Mouse (Mus musculus): ENCODE data around the gene Pkd1. TPM values are rescaled to one million over a fixed set of nuclear protein-coding genes. Genes with fewer than 3 reads are reported as not detected.

Pkd1 gene
- polyA plus RNA-seq, 1 experiment from 2014 or later: 12.3 TPM

Small RNA genes lying within 50 kb of the gene (microRNA-seq; reads per million reads assigned to microRNA genes)
- 0.76 reads per million for gene Gm24589

Other genes with a start within 250 kb of the Pkd1 start
- not detected in 2 replicates for gene Abca17, start 198.8 kb upstream of the Pkd1 start, polyA plus RNA-seq (2016; fragmentation: Nextera tagmentation; extraction: Ambion mirVana)
- gene Abca3, start 197.9 kb upstream of the Pkd1 start, polyA plus RNA-seq (2016; fragmentation: Nextera tagmentation; extraction: Ambion mirVana): 7.2 and 8.2 TPM in 2 replicates
- gene Rnps1, start 135.3 kb upstream of the Pkd1 start, polyA plus RNA-seq (2016; fragmentation: Nextera tagmentation; extraction: Ambion mirVana): 311 and 345 TPM in 2 replicates
- 146 and 187 TPM in 2 replicates for gene Eci1, start 123.2 kb upstream of the Pkd1 start, polyA plus RNA-seq (2016; fragmentation: Nextera tagmentation; extraction: Ambion mirVana)
- gene Dnase1l2, start 106.7 kb upstream of the Pkd1 start, polyA plus RNA-seq (2016; fragmentation: Nextera tagmentation; extraction: Ambion mirVana): 1.6 and 2.3 TPM in 2 replicates
- 27.1 and 30.3 TPM in 2 replicates for gene E4f1, start 79.5 kb upstream of the Pkd1 start, polyA plus RNA-seq (2016; fragmentation: Nextera tagmentation; extraction: Ambion mirVana)
- 86.3 and 91.2 TPM in 2 replicates for gene Pgp, start 79.4 kb upstream of the Pkd1 start, polyA plus RNA-seq (2016; fragmentation: Nextera tagmentation; extraction: Ambion mirVana)
- gene Bricd5, start 76.0 kb upstream of the Pkd1 start, polyA plus RNA-seq (2016; fragmentation: Nextera tagmentation; extraction: Ambion mirVana): 0.48 and 0.69 TPM in 2 replicates
- gene Mlst8, start 70.8 kb upstream of the Pkd1 start, polyA plus RNA-seq (2016; fragmentation: Nextera tagmentation; extraction: Ambion mirVana): 22.3 and 22.7 TPM in 2 replicates
- gene Caskin1, start 61.2 kb upstream of the Pkd1 start, polyA plus RNA-seq (2016; fragmentation: Nextera tagmentation; extraction: Ambion mirVana): 0.71 and 1.4 TPM in 2 replicates
- gene Traf7, start 21.9 kb upstream of the Pkd1 start, polyA plus RNA-seq (2016; fragmentation: Nextera tagmentation; extraction: Ambion mirVana): 93.5 and 95.9 TPM in 2 replicates
- gene Rab26, start 15.6 kb upstream of the Pkd1 start, polyA plus RNA-seq (2016; fragmentation: Nextera tagmentation; extraction: Ambion mirVana): 1.3 and 2.3 TPM in 2 replicates
- 56.9 and 66.4 TPM in 2 replicates for gene Tsc2, start 82.8 kb downstream of the Pkd1 start, polyA plus RNA-seq (2016; fragmentation: Nextera tagmentation; extraction: Ambion mirVana)
- gene Nthl1, start 82.8 kb downstream of the Pkd1 start, polyA plus RNA-seq (2016; fragmentation: Nextera tagmentation; extraction: Ambion mirVana): 15.0 and 19.8 TPM in 2 replicates
- 51.5 and 51.9 TPM in 2 replicates for gene Slc9a3r2, start 100.5 kb downstream of the Pkd1 start, polyA plus RNA-seq (2016; fragmentation: Nextera tagmentation; extraction: Ambion mirVana)
- gene Npw, start 108.6 kb downstream of the Pkd1 start, polyA plus RNA-seq (2016; fragmentation: Nextera tagmentation; extraction: Ambion mirVana): 0.28 TPM in 1 of 2 replicates, not detected in the other
- gene Zfp598, start 119.9 kb downstream of the Pkd1 start, polyA plus RNA-seq (2016; fragmentation: Nextera tagmentation; extraction: Ambion mirVana): 22.3 and 26.2 TPM in 2 replicates
- 0.54 and 1.5 TPM in 2 replicates for gene Syngr3, start 140.1 kb downstream of the Pkd1 start, polyA plus RNA-seq (2016; fragmentation: Nextera tagmentation; extraction: Ambion mirVana)
- gene Gfer, start 146.3 kb downstream of the Pkd1 start, polyA plus RNA-seq (2016; fragmentation: Nextera tagmentation; extraction: Ambion mirVana): 38.3 and 49.4 TPM in 2 replicates
- 0.78 and 0.79 TPM in 2 replicates for gene Noxo1, start 146.4 kb downstream of the Pkd1 start, polyA plus RNA-seq (2016; fragmentation: Nextera tagmentation; extraction: Ambion mirVana)
- gene Tbl3, start 157.8 kb downstream of the Pkd1 start, polyA plus RNA-seq (2016; fragmentation: Nextera tagmentation; extraction: Ambion mirVana): 79.1 and 100 TPM in 2 replicates
- gene Rnf151, start 168.2 kb downstream of the Pkd1 start, polyA plus RNA-seq (2016; fragmentation: Nextera tagmentation; extraction: Ambion mirVana): 0.20 and 0.33 TPM in 2 replicates
- gene Rps2, start 168.3 kb downstream of the Pkd1 start, polyA plus RNA-seq (2016; fragmentation: Nextera tagmentation; extraction: Ambion mirVana): 1,171 and 1,258 TPM in 2 replicates
- 342 and 383 TPM in 2 replicates for gene Ndufb10, start 174.6 kb downstream of the Pkd1 start, polyA plus RNA-seq (2016; fragmentation: Nextera tagmentation; extraction: Ambion mirVana)
- gene Rpl3l, start 178.0 kb downstream of the Pkd1 start, polyA plus RNA-seq (2016; fragmentation: Nextera tagmentation; extraction: Ambion mirVana): 0.39 and 1.3 TPM in 2 replicates
- 17.8 and 19.7 TPM in 2 replicates for gene Msrb1, start 186.8 kb downstream of the Pkd1 start, polyA plus RNA-seq (2016; fragmentation: Nextera tagmentation; extraction: Ambion mirVana)
- 0.51 and 0.80 TPM in 2 replicates for gene Hs3st6, start 203.2 kb downstream of the Pkd1 start, polyA plus RNA-seq (2016; fragmentation: Nextera tagmentation; extraction: Ambion mirVana)